Mouse (Mus musculus): Measurements from ENCODE around the gene Spns3.

Spns3 gene

GRCm38 (mm10) chr11:72519189-72519588 is 31.1 kb downstream of the Spns3 start:
- in situ Hi-C loops (cut with MboI, MseI), result no loop called here

GRCm38 (mm10) chr11:72518449-72518848 is 31.9 kb downstream of the Spns3 start:
- in situ Hi-C loops (cut with MboI, MseI), result no loop called here

GRCm38 (mm10) chr11:72514967-72515366 is 35.3 kb downstream of the Spns3 start:
- in situ Hi-C loops (cut with MboI, MseI), result no loop called here

GRCm38 (mm10) chr11:72508651-72509050 is 41.7 kb downstream of the Spns3 start:
- in situ Hi-C loops (cut with MboI, MseI), result no loop called here

GRCm38 (mm10) chr11:72507651-72508050 is 42.7 kb downstream of the Spns3 start:
- in situ Hi-C loops (cut with MboI, MseI), result no loop called here

GRCm38 (mm10) chr11:72504016-72504797 is 46.1 kb downstream of the Spns3 start:
- in situ Hi-C loops (cut with MboI, MseI), result no loop called here

- in situ Hi-C loops (cut with MboI, MseI), result no loop called here
Observed at GRCm38 (mm10) chr11:72503501-72503921, 46.8 kb downstream of the Spns3 start.

GRCm38 (mm10) chr11:72502236-72502635 is 48.1 kb downstream of the Spns3 start:
- in situ Hi-C loops (cut with MboI, MseI), result no loop called here

GRCm38 (mm10) chr11:72501426-72502002 is 48.8 kb downstream of the Spns3 start:
- in situ Hi-C loops (cut with MboI, MseI), result no loop called here

- in situ Hi-C loops (cut with MboI, MseI), result no loop called here
Observed at GRCm38 (mm10) chr11:72500139-72500538, 50.2 kb downstream of the Spns3 start.

GRCm38 (mm10) chr11:72497367-72497766 is 52.9 kb downstream of the Spns3 start:
- in situ Hi-C loops (cut with MboI, MseI), result no loop called here

- in situ Hi-C loops (cut with MboI, MseI), result no loop called here
Observed at GRCm38 (mm10) chr11:72496775-72497174, 53.5 kb downstream of the Spns3 start.

GRCm38 (mm10) chr11:72496066-72496465 is 54.2 kb downstream of the Spns3 start:
- in situ Hi-C loops (cut with MboI, MseI), result no loop called here

GRCm38 (mm10) chr11:72494046-72494988 is 56.0 kb downstream of the Spns3 start:
- in situ Hi-C loops (cut with MboI, MseI), result no loop called here

GRCm38 (mm10) chr11:72491130-72491960 is 59.0 kb downstream of the Spns3 start:
- in situ Hi-C loops (cut with MboI, MseI), result no loop called here

GRCm38 (mm10) chr11:72489881-72490301 is 60.4 kb downstream of the Spns3 start, which contains the start of gene Spns2:
Gene Spns2 (minus strand): TSS chr11:72489904.
- in situ Hi-C loops (cut with MboI, MseI), result no loop called here

- in situ Hi-C loops (cut with MboI, MseI), result no loop called here
Observed at GRCm38 (mm10) chr11:72489397-72489796, 60.9 kb downstream of the Spns3 start.

- in situ Hi-C loops (cut with MboI, MseI), result no loop called here
Observed at GRCm38 (mm10) chr11:72488753-72489271, 61.5 kb downstream of the Spns3 start.

GRCm38 (mm10) chr11:72487739-72488138 is 62.6 kb downstream of the Spns3 start:
- in situ Hi-C loops (cut with MboI, MseI), result no loop called here

GRCm38 (mm10) chr11:72487171-72487570 is 63.1 kb downstream of the Spns3 start:
- in situ Hi-C loops (cut with MboI, MseI), result no loop called here

- in situ Hi-C loops (cut with MboI, MseI), result no loop called here
Observed at GRCm38 (mm10) chr11:72485960-72486359, 64.3 kb downstream of the Spns3 start.

Data from T-helper 2 cell (primary cell).